Mouse (Mus musculus): ENCODE measurements around the gene Pdf. TPM values are rescaled to one million over a fixed set of nuclear protein-coding genes. Genes with fewer than 3 reads are reported as not detected.
A peak's percentile ranks its signal among the peaks of the same experiment; 100 is the strongest.

Pdf gene
- 10 to 100 TPM; 67.1 to 76.1 (median 74.4) TPM for total RNA-seq (2022)

DNA sequence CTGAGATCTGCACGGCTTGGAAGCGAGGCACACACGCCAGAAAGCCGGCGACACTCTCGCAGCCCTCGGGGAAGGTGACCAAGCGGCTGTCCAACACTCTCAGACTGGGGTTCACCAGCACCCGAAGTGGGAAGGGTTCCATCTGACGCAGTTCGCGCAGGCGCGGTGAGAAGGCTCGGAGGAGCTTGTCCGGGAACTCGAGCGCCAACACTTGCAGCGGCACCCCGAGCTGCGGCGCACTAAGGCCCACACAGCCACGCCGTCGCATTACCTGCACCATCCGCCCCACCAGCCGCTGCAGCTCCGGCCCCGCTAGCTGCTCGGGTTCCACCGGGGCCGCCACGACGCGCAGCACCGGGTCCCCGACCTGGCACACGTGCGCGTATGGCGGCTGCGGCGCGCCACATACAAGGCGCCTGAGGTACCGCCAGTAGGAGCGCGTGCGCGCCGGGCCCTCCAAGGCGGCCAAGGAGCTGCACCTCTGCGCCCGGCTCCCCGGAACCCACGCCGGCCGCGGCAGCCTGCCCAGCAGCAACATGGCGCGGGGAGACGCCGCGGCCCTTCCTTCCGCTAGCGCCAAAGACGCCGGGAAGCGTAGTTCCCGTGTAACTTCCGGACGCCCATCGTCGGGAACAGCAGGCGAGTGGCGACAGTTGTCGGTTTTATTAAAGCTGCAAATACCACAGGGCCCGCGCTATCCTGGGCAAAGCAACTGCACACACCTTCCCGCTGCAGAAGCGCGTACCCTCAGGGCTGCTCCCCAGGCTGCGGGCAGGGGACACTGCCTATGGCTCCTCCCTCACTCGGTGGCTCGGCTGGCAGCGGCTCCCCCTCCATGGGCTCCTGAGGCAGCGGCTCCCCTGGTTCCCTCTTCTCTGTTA is at the start of gene Pdf:
TSS of gene Pdf (minus strand) at position 554 of the 881 bp plus-strand sequence.
- DNase-seq (ENCODE audit: low spot score): peak; percentile 80

DNA sequence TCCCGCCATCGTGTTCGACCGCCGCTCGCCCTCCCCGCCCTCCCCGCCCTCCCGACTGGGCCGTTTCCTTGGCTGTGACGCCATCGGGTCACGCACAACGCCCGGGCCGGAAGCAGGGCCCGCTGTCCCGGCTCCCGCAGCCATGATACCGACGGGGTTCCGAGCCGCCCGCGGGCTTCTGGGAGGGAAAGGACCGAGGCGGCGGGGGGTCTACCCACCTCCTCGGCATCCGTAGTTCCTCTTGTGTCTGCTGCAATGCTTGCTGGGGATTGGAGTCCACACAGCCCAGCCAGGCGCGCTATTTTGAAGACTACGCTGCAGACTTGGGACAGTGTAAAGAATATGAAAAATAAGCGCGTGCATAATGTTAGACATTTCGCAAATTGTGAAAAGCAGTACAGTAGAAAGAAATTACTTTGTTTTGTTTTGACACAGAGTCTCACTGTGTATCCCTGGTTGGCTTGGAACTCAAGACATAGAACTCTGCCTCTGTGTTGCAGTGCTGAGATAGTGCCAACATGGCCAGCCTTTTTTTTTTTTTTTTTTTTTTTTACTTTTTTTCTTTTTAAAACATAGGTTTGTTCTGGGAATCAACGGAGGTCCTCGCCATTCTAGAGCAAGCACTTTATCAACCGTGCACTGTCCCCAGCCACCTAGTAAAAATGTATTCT is 48.1 kb upstream of the Pdf start, which contains the start of gene Terf2:
TSS of gene Terf2 (minus strand) at position 182 of the 671 bp plus-strand sequence.
- peak; percentile 93 for DNase-seq (ENCODE audit: low spot score)

DNA sequence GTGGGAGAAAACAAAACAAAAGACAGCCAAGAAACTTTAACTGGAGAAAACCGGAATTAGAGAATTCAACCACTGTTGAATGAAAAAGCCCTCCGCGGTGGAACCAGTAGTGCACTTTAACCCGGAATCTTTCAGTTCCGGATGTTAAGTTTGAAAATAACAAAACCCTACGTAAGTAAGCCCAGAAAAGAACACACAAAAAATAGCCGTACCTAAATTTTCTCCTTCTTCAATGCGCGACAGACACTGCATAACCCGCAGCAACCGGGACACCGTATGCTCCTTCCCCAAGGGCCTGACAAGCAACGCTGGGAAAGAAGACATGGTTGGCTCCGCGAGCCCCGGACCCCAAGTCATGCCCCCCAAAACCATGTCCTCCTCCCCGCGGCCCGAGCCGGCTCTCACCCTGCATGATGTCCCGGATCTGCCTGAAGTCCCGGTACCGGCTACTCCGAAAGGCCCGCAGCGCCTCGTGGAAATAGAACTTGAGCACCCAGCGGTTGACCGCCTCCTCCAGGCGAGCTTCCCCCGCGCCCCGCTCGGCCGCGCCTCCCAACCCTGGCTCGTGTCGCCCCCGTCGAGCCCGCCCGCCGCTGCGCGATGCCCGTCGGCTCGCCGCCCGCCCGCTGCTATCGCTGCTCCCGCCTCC is 47.4 kb upstream of the Pdf start:
- DNase-seq (ENCODE audit: low spot score): peak; percentile 11

DNA sequence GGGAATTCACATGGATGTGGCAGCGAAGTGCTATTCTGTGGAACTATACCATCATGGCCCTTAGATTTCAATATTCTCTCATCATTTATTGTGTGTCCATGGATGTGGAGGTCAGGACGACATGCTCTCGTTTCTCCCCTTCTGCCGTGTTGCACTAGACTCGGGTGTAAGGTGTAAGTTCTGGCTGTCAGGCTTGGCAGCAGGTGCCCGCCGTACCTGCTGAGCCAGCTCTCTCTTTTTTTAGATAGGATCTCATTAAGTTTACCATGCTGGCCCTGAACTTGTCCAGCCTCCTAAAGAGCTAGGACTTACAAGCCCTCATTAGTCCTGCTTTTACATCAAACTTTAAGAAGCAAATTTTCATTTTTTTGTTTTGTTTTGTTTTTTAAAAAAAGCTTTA is 42.1 kb upstream of the Pdf start:
- no peak for DNase-seq (ENCODE audit: low spot score)

DNA sequence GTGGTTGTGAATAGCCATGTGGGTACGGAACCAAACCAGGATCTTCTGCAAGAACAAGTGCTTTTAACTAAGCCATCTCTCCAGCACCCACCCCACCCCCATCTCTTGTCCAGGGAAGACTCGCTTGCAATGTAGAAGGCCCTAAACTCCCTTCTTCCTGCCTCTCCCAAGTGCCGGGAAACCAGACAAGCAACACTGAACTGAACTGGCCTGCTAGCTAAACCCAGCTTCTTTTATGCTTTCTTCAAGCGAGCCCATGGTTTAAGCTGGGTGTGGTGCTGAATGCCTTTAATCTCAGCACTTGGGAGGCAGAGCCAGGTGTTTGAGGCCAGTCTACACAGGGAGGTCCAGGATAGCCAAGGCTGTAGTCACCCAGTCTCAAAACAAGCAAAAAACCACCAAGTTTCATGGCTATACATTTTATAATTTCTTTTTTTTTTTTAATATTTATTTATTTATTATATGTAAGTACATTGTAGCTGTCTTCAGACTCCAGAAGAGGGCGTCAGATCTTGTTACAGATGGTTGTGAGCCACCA is 40.2 kb upstream of the Pdf start:
- no peak for DNase-seq (ENCODE audit: low spot score)

GRCm38 (mm10) chr8:107086018-107086417 is 37.6 kb upstream of the Pdf start:
- no peak for DNase-seq (ENCODE audit: low spot score)

GRCm38 (mm10) chr8:107085358-107085757 is 36.9 kb upstream of the Pdf start:
- no peak for DNase-seq (ENCODE audit: low spot score)

GRCm38 (mm10) chr8:107076239-107076888 is 27.9 kb upstream of the Pdf start:
- DNase-seq (ENCODE audit: low spot score): no peak

GRCm38 (mm10) chr8:107074128-107074527 is 25.7 kb upstream of the Pdf start:
- DNase-seq (ENCODE audit: low spot score): no peak

DNA sequence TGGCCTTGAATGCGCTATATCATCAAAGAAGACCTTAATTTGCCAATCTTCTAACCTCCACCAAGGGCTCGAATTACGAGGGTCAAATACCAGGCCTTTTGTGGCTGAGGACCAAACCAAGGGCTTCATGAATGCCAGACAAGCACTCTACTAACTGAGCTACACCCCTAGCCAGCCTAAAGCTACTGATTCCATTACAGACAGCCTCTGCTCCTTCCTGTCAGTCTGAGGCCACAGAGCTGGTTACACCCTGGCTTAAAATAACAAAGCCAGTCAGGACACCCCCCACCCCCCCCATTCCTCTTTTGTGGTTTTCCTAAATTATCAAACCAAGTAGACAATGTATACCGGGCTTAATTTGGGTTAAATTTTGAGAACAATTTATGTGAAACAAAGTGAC is 25.3 kb upstream of the Pdf start:
- DNase-seq (ENCODE audit: low spot score): no peak

- no peak for DNase-seq (ENCODE audit: low spot score)
These were observed 17.4 kb upstream of the Pdf start, which contains the start of gene Tmed6 for GRCm38 (mm10) chr8:107065511-107066496. Tmed6 (minus strand) TSS chr8:107065644.

DNA sequence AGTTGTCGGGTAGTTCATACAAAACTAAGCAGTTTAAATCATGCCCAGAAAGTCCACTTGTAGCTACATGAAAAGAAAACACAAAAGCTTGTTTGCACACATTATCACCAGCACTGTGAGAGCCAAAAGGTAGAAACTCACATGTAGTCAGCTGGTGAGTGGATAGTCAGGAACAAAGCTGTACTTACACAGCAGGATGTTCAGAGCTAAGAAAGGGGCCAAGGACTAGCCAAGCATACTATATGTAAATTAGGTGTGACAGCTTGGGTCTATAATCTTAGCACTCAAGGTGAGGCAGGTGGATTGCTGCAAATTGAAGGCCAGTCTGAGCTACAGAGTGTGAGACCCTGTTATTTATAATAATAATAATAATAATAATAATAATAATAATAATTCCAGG is 14.2 kb upstream of the Pdf start:
- no peak for DNase-seq (ENCODE audit: low spot score)

- DNase-seq (ENCODE audit: low spot score): no peak
These were observed 8.6 kb upstream of the Pdf start for GRCm38 (mm10) chr8:107056973-107057369.

DNA sequence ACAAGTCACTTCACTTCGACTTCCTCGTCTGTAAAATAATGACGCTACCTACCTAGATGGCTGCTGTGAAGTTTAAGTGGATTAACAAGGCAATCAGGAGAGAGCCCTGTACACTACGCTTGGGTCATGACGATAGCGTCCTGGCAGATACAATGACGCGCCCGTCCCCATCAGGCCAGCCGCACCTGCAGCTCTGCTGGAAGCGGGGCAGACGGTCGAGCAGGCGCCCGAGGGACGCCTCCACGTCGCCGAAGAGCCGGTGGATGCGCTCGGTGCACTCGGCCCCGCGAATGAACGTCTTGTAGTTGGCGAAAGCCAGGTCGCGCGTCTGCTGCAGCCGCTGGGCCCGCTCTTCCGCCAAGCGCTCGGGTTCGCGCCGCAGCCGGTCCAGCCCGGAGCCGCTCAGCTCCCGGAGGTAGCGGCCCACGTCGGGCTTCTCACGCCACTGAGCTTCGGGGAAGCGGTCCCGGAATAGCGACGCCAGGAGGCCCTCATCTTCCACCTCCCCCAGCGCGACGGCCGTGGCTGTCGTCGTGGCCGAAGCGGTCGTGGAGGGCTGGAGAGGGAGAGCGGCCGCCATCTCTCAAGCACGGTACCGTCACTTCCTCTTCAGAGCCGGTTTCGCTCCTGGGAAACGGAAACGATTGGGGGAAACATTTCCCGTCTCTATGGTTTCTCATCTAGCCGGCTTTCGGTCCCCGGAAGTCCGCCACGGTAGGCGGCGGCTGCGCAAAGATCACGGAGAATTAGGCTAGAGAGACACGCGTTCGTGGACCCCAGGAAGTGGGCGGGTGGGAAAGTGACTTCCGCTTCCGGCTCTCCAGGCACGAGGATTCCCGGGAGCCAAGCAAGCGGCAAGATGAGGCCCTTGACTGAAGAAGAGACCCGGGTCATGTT is 7.9 kb upstream of the Pdf start, which contains the start of the genes Cog8 and Nip7:
TSS of gene Cog8 (minus strand) at position 614 of the 897 bp plus-strand sequence.
TSS of gene Nip7 (plus strand) at position 802 of the 897 bp plus-strand sequence.
- DNase-seq (ENCODE audit: low spot score): peak; percentile 98

DNA sequence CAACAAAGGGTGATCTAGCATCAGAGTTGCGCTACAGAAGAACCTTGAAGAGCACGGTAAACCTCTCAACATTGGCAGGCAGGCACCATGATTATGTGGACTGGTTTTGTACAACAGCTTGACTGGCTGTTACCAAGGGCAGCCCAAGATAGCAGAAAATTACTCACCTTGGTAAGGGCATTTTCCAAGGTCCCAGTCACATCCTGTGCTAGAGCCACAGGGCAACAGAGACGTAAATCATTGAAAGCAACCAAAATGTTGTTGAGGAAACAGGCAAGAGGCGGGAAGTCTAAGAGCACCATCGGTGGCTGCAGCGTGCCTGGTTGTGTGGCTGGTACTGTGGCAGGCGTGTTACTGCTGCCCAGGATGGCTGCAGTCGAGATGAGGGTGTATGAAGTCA is 3.6 kb upstream of the Pdf start:
- no peak for DNase-seq (ENCODE audit: low spot score)

- DNase-seq (ENCODE audit: low spot score): no peak
These were observed 1.1 kb upstream of the Pdf start for GRCm38 (mm10) chr8:107049480-107049879.

DNA sequence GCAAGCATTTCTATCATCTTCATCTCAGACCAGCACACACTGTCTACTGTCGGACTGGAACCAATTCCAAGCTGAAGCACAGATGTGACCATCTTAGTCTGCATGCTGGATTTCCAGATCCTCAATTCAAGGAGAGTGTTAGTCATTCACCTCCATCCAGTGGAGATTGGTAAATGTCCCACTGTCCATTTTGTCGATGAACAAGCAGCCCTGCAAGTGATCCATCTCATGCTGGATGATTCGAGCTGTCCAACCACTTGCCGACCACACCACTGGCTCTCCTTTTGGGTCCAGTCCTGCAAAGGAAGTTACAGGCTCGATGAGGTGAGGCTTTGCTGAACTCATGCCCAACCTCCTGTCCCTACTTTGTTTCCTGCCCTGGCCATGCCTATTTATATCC is 1.4 kb downstream of the Pdf start:
- DNase-seq (ENCODE audit: low spot score): no peak

DNA sequence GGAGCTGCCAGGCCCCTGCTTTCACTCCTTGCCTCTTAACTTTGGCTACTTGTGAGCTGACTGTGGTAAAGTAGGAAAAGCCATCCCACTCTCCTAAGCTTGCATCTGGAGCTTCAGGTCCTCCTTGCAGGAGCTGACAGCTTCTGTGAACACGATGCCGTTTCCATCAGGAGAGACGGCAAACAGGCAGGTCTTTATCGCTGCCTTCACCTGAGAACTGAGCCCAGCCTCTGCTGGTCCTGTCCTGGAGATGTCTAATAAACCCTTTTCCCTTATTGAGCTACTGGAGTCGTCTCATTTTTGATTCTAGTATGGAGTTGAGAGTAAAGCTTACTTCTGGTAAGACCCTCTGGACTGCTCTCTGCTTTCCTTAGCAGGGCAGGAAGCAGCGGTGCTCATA is 2.9 kb downstream of the Pdf start:
- DNase-seq (ENCODE audit: low spot score): no peak

- no peak for DNase-seq (ENCODE audit: low spot score)
These were observed 7.8 kb downstream of the Pdf start for GRCm38 (mm10) chr8:107040632-107041031.
